12 mouse cellular contexts compared by ENCODE assay signal in genomic region chr7:36896339-36896738, GRCm38 (mm10).
DNase-seq lines count a peak whose midpoint lies in the region; ATAC-seq and TF ChIP-seq lines count a peak whose summit lies in the region.
"Had no signal": no experiment of that assay in that cellular context is flagged by ENCODE, and none has a peak within 500 bp of the region (broad histone marks: within the 10 kb centered on the region; RNA-seq: fewer than 3 reads in every experiment).

No protein-coding gene starts in this region.

- ATAC-seq in neural tube, embryonic 11.5 days (ENCODE audit: insufficient read depth, low FRiP score, low TSS enrichment), result peak; percentile 65
- no peak for ATAC-seq in limb, embryonic 13.5 days (ENCODE audit: low FRiP score, low read depth)
- ATAC-seq in stomach, postnatal 0 days (ENCODE audit: low FRiP score, low TSS enrichment), result no peak
- no peak for ATAC-seq in liver, embryonic 12.5 days
- ATAC-seq: lung, postnatal 0 days had no signal

- H3K4me1 ChIP-seq in neural tube, embryonic 11.5 days (ENCODE audit: control insufficient read depth, insufficient read depth, low read length), result no peaks in the 10 kb centered on the region; the same call in 1 of the 2 replicates
- peaks cover 26% of the 10 kb centered on the region for H3K4me1 ChIP-seq in limb, embryonic 13.5 days
- no peaks in the 10 kb centered on the region; the same call in 1 of the 2 replicates for H3K4me1 ChIP-seq in stomach, postnatal 0 days (replicated peaks; ENCODE audit: control insufficient read depth, insufficient read depth)
- H3K4me1 ChIP-seq in liver, embryonic 12.5 days, result no peaks in the 10 kb centered on the region
- H3K4me1 ChIP-seq in heart, adult 2 months (ENCODE audit: control insufficient read depth, insufficient read depth, low read length), result no peaks in the 10 kb centered on the region

- WGBS in neural tube, embryonic 11.5 days, result 73% methylated on average over 12 of the region's 12 CpGs
- WGBS in limb, embryonic 13.5 days, result 47% methylated on average over 12 of the region's 12 CpGs
- WGBS in stomach, postnatal 0 days, result 52% methylated on average over 12 of the region's 12 CpGs
- WGBS in liver, embryonic 12.5 days (ENCODE audit: insufficient replicate concordance), result 72% methylated on average over 12 of the region's 12 CpGs
- WGBS in heart, adult 2 months, result 63% methylated on average over 12 of the region's 12 CpGs

- no peaks in the 10 kb centered on the region for H3K9me3 ChIP-seq in neural tube, embryonic 11.5 days (ENCODE audit: control insufficient read depth, low read length)
- H3K9me3 ChIP-seq in limb, embryonic 13.5 days, result no peaks in the 10 kb centered on the region
- no peaks in the 10 kb centered on the region for H3K9me3 ChIP-seq in stomach, postnatal 0 days (ENCODE audit: control insufficient read depth, low read length)
- no peaks in the 10 kb centered on the region for H3K9me3 ChIP-seq in liver, embryonic 12.5 days (replicated peaks)

- no peak overlapping the region for H3K4me3 ChIP-seq in neural tube, embryonic 11.5 days (ENCODE audit: low read depth, low read length)
- no peak overlapping the region for H3K4me3 ChIP-seq in limb, embryonic 13.5 days
- H3K4me3 ChIP-seq in stomach, postnatal 0 days (ENCODE audit: low read depth, low read length), result no peak overlapping the region
- H3K4me3 ChIP-seq in liver, embryonic 12.5 days, result no peak overlapping the region
- no peak overlapping the region for H3K4me3 ChIP-seq in heart, adult 2 months

- no peaks in the 10 kb centered on the region for H3K36me3 ChIP-seq in neural tube, embryonic 11.5 days (ENCODE audit: control insufficient read depth, insufficient read depth, low read length)
- no peaks in the 10 kb centered on the region for H3K36me3 ChIP-seq in limb, embryonic 13.5 days
- no peaks in the 10 kb centered on the region for H3K36me3 ChIP-seq in stomach, postnatal 0 days (ENCODE audit: control insufficient read depth, insufficient read depth, low read length)
- H3K36me3 ChIP-seq in liver, embryonic 12.5 days, result no peaks in the 10 kb centered on the region
- H3K36me3 ChIP-seq in heart, adult 2 months (ENCODE audit: control insufficient read depth, insufficient read depth, low read length), result no peaks in the 10 kb centered on the region

- no peak for TF ChIP-seq POLR2A in heart, adult 2 months (IDR thresholded peaks at IDR 0.05; ENCODE audit: insufficient read depth, low read depth, low read length)

- intact Hi-C loops in heart, adult 2 months (cut with DNase I), result loop anchor here (5.0 kb wide), 1 partner anchor 49 kb away; no protein-coding TSS in a partner anchor

- H3K79me2 ChIP-seq in heart, adult 2 months (replicated peaks; ENCODE audit: control insufficient read depth, insufficient read depth, low read length), result no peaks in the 10 kb centered on the region

- peak; percentile 17 to 21 for DNase-seq in cerebellum, postnatal 14 days
- no peak for DNase-seq in cerebellum, adult 9-10 months
- peak; percentile 50 for DNase-seq in neural tube, embryonic 11.5 days (ENCODE audit: low spot score)
- DNase-seq in neural tube, embryonic 10.5 days (ENCODE audit: extremely low spot score, low spot score), result no peak
- peak; percentile 53 for DNase-seq in stomach, postnatal 0 days (ENCODE audit: low spot score)
- no peak for DNase-seq in heart, adult 2 months
- DNase-seq: adrenal gland, postnatal 36 days; cerebellum, postnatal 36 days; kidney, adult 18-20 months had no signal

- no peaks in the 10 kb centered on the region for H3K27me3 ChIP-seq in neural tube, embryonic 11.5 days (ENCODE audit: control insufficient read depth, insufficient read depth, low read length)
- H3K27me3 ChIP-seq in limb, embryonic 13.5 days, result no peaks in the 10 kb centered on the region
- no peaks in the 10 kb centered on the region for H3K27me3 ChIP-seq in stomach, postnatal 0 days (ENCODE audit: control insufficient read depth, insufficient read depth, low read length)
- no peaks in the 10 kb centered on the region for H3K27me3 ChIP-seq in liver, embryonic 12.5 days (replicated peaks)
- no peaks in the 10 kb centered on the region for H3K27me3 ChIP-seq in heart, adult 2 months (ENCODE audit: control insufficient read depth, insufficient read depth, low read length)

- TF ChIP-seq CTCF in stomach, postnatal 0 days (IDR thresholded peaks at IDR 0.05; ENCODE audit: low read depth), result no peak
- no peak for TF ChIP-seq CTCF in heart, adult 2 months (IDR thresholded peaks at IDR 0.05)

- no peak overlapping the region for H3K4me2 ChIP-seq in neural tube, embryonic 11.5 days (ENCODE audit: low read depth)
- peak overlapping the region; percentile 32 for H3K4me2 ChIP-seq in limb, embryonic 13.5 days (replicated peaks)
- no peak overlapping the region for H3K4me2 ChIP-seq in stomach, postnatal 0 days (replicated peaks; ENCODE audit: low read depth)
- H3K4me2 ChIP-seq in liver, embryonic 12.5 days, result no peak overlapping the region

- TF ChIP-seq EP300 in stomach, postnatal 0 days (optimal IDR thresholded peaks at IDR 0.05), result no peak
- TF ChIP-seq EP300 in heart, adult 2 months (IDR thresholded peaks at IDR 0.05; ENCODE audit: insufficient read depth, low read depth, low read length), result no peak

- no peak overlapping the region for H3K9ac ChIP-seq in neural tube, embryonic 11.5 days (ENCODE audit: low read length)
- no peak overlapping the region for H3K9ac ChIP-seq in limb, embryonic 13.5 days
- H3K9ac ChIP-seq in stomach, postnatal 0 days (ENCODE audit: low read length), result no peak overlapping the region
- H3K9ac ChIP-seq in liver, embryonic 12.5 days, result no peak overlapping the region
- no peak overlapping the region for H3K9ac ChIP-seq in heart, adult 2 months (ENCODE audit: low read depth, low read length)

- no peak overlapping the region for H3K27ac ChIP-seq in neural tube, embryonic 11.5 days (ENCODE audit: low read depth, low read length)
- no peak overlapping the region for H3K27ac ChIP-seq in limb, embryonic 13.5 days
- H3K27ac ChIP-seq in stomach, postnatal 0 days (replicated peaks), result no peak overlapping the region
- no peak overlapping the region for H3K27ac ChIP-seq in liver, embryonic 12.5 days
- H3K27ac ChIP-seq in heart, adult 2 months, result no peak overlapping the region

Comparison
In these comparisons a context has a peak if more than half of its experiments do, and no peak if none do; other contexts are left out.
1. DNase-seq: peak in cerebellum, postnatal 14 days (2 of 2), neural tube, embryonic 11.5 days (single experiment) and stomach, postnatal 0 days (single experiment); none in cerebellum, adult 9-10 months (single experiment), neural tube, embryonic 10.5 days (single experiment) and heart, adult 2 months (0 of 2).